Mouse (Mus musculus): ENCODE measurements around the gene Rps21. TPM values are rescaled to one million over a fixed set of nuclear protein-coding genes. Genes with fewer than 3 reads are reported as not detected.

Rps21 gene
- polyA plus RNA-seq, 1 experiment from 2014 or later: 447 TPM

DNA sequence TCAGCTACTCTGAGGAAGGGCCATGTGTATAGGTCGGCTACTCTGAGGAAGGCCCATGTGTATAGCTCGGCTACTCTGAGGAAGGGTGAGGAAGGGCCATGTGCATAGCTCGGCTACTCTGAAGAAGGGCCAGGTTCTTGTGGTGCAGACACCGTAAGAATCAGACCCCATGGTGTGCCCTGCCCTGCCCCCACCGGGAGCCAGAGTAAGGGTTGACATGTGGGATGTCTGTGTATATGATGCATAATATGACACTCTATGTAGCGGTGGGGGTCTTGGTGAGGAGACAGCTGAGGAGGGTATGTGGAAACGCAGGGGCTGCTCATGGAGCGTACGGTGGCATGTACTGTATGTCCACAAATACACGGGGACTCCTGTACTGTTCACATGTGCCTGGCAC is 12.2 kb downstream of the Rps21 start:
- Histone ChIP-seq H3K4me2 (ENCODE audit: low read length) (no peak overlapping the region), H3K36me3 (ENCODE audit: control insufficient read depth, insufficient read depth, low read length) (peaks cover 57% of the 10 kb centered on the region), H3K4me3 (ENCODE audit: control insufficient read depth in 1 of 2, insufficient read depth in 1 of 2, low read depth in 1 of 2, low read length in 2 of 2) (no peak overlapping the region), H3K27ac (replicated peaks in 1 of 2; ENCODE audit: control insufficient read depth in 1 of 2, insufficient read depth in 1 of 2, low read depth in 2 of 2, low read length in 2 of 2) (no peak overlapping the region), H3K9ac (ENCODE audit: low read length) (no peak overlapping the region), H3K27me3 (ENCODE audit: control insufficient read depth, insufficient read depth, low read length) (no peaks in the 10 kb centered on the region), H3K4me1 (ENCODE audit: control insufficient read depth in 2 of 2, insufficient read depth in 2 of 2, low read length in 2 of 2) (peaks cover 12 to 20% of the 10 kb centered on the region in 2 experiments), H3K9me3 (ENCODE audit: control insufficient read depth, low read length) (no peaks in the 10 kb centered on the region)
- no peak for ATAC-seq (ENCODE audit: insufficient number of reproducible peaks, insufficient read depth, low FRiP score, low read depth)
- WGBS: 91% methylated on average over 10 of the region's 10 CpGs

- Histone ChIP-seq H3K9ac (ENCODE audit: low read length) (0 out of 2 replicates have a peak overlapping the region, but pooled peaks have one; percentile 17), H3K4me2 (ENCODE audit: low read length) (no peak overlapping the region), H3K4me3 (ENCODE audit: control insufficient read depth in 1 of 2, insufficient read depth in 1 of 2, low read depth in 1 of 2, low read length in 2 of 2) (no peak overlapping the region), H3K4me1 (ENCODE audit: control insufficient read depth in 2 of 2, insufficient read depth in 2 of 2, low read length in 2 of 2) (peaks cover 12 to 20% of the 10 kb centered on the region in 2 experiments), H3K27me3 (ENCODE audit: control insufficient read depth, insufficient read depth, low read length) (no peaks in the 10 kb centered on the region), H3K9me3 (ENCODE audit: control insufficient read depth, low read length) (no peaks in the 10 kb centered on the region), H3K36me3 (ENCODE audit: control insufficient read depth, insufficient read depth, low read length) (peaks cover 47% of the 10 kb centered on the region), H3K27ac (replicated peaks in 1 of 2; ENCODE audit: control insufficient read depth in 1 of 2, insufficient read depth in 1 of 2, low read depth in 2 of 2, low read length in 2 of 2) (no peak overlapping the region)
- no peak for ATAC-seq (ENCODE audit: insufficient number of reproducible peaks, insufficient read depth, low FRiP score, low read depth)
- 76% methylated on average over 7 of the region's 7 CpGs for WGBS
These were observed 13.5 kb downstream of the Rps21 start for GRCm38 (mm10) chr2:180270537-180271255.

GRCm38 (mm10) chr2:180271804-180272395 is 14.7 kb downstream of the Rps21 start:
- peak overlapping the region in 1 of 2 experiments; percentile 88; a peak in 2 of 4 replicates for H3K4me3 ChIP-seq (ENCODE audit: control insufficient read depth in 1 of 2, insufficient read depth in 1 of 2, low read depth in 1 of 2, low read length in 2 of 2)
- no peak for ATAC-seq (ENCODE audit: insufficient number of reproducible peaks, insufficient read depth, low FRiP score, low read depth)
- no peaks in the 10 kb centered on the region for H3K9me3 ChIP-seq (ENCODE audit: control insufficient read depth, low read length)
- 75% methylated on average over 5 of the region's 5 CpGs for WGBS
- H3K27me3 ChIP-seq (ENCODE audit: control insufficient read depth, insufficient read depth, low read length): no peaks in the 10 kb centered on the region
- no peak overlapping the region for H3K27ac ChIP-seq (replicated peaks in 1 of 2; ENCODE audit: control insufficient read depth in 1 of 2, insufficient read depth in 1 of 2, low read depth in 2 of 2, low read length in 2 of 2)
- peak overlapping the region; percentile 94 for H3K9ac ChIP-seq (ENCODE audit: low read length)
- H3K4me1 ChIP-seq (ENCODE audit: control insufficient read depth in 2 of 2, insufficient read depth in 2 of 2, low read length in 2 of 2): peaks cover 23 to 30% of the 10 kb centered on the region in 2 experiments
- H3K4me2 ChIP-seq (ENCODE audit: low read length): peak overlapping the region; percentile 94
- H3K36me3 ChIP-seq (ENCODE audit: control insufficient read depth, insufficient read depth, low read length): peaks cover 35% of the 10 kb centered on the region

GRCm38 (mm10) chr2:180272884-180273321 is 15.7 kb downstream of the Rps21 start:
- 0% methylated on average over 29 of the region's 37 CpGs for WGBS
- Histone ChIP-seq H3K9me3 (ENCODE audit: control insufficient read depth, low read length) (no peaks in the 10 kb centered on the region), H3K27ac (replicated peaks in 1 of 2; ENCODE audit: control insufficient read depth in 1 of 2, insufficient read depth in 1 of 2, low read depth in 2 of 2, low read length in 2 of 2) (peak overlapping the region in 1 of 2 experiments; percentile 57; a peak in 1 of 4 replicates)

DNA sequence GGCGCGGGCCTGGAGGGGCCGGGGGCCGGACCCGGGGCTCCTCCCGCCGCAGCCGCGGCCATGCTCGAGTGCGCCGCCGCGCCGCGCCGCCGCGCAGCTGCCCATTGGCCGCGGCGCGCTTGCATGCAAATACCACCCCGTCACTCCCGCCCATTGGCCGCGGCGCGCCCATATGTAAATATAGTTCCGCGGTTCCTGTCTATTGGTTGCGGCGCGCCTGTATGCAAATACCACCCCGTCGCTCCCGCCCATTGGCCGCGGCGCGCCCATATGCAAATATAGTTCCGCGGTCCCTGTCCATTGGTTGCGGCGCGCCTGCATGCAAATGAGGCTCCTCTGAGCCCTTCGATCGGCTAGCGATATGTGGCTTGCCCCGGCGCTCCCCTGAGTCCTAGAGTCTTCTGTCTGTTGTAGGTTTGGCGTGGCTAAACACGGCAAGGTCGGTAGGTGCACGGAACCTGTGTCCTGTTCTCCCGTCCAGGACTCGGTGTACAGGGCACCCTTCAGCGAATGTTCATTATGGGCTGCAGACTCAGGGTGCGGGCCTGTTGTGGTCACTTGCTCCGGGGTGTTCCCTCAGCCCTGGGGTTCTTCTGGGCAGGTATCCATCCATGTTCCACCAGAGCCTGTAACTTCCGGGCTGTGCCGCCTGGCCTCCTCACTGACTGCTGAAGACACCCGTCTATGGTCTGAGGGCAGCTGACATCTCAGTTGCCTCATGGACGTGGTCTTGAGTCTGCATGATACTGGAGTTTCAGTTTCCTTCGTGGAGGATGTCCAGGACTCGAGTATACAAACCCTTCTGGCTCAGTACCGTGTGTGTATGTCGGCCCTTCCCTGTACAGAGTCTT is 16.4 kb downstream of the Rps21 start, which contains the start of gene Cables2:
Gene Cables2, minus strand, starts transcription at position 103 of the 851 bp plus-strand sequence.
- H3K27me3 ChIP-seq (ENCODE audit: control insufficient read depth, insufficient read depth, low read length): no peaks in the 10 kb centered on the region
- H3K27ac ChIP-seq (replicated peaks in 1 of 2; ENCODE audit: control insufficient read depth in 1 of 2, insufficient read depth in 1 of 2, low read depth in 2 of 2, low read length in 2 of 2): peak within 1 kb of the TSS in 1 of 2 experiments; percentile 57; a peak in 2 of 4 replicates
- H3K4me3 ChIP-seq (ENCODE audit: control insufficient read depth in 1 of 2, insufficient read depth in 1 of 2, low read depth in 1 of 2, low read length in 2 of 2): peak within 1 kb of the TSS; percentile 72 to 88
- peaks cover 28 to 35% of the 10 kb centered on the region in 2 experiments for H3K4me1 ChIP-seq (ENCODE audit: control insufficient read depth in 2 of 2, insufficient read depth in 2 of 2, low read length in 2 of 2)
- H3K4me2 ChIP-seq (ENCODE audit: low read length): peak within 1 kb of the TSS; percentile 94
- peak; percentile 91 for ATAC-seq (ENCODE audit: insufficient number of reproducible peaks, insufficient read depth, low FRiP score, low read depth)
- H3K36me3 ChIP-seq (ENCODE audit: control insufficient read depth, insufficient read depth, low read length): peaks cover 18% of the 10 kb centered on the region
- no peaks in the 10 kb centered on the region for H3K9me3 ChIP-seq (ENCODE audit: control insufficient read depth, low read length)
- H3K9ac ChIP-seq (ENCODE audit: low read length): peak within 1 kb of the TSS; percentile 94
- 5% methylated on average over 68 of the region's 68 CpGs for WGBS

More at GRCm38 (mm10) chr2:180272884-180273321, 15.7 kb downstream of the Rps21 start:
- Histone ChIP-seq H3K27me3 (ENCODE audit: control insufficient read depth, insufficient read depth, low read length) (no peaks in the 10 kb centered on the region), H3K4me1 (ENCODE audit: control insufficient read depth in 2 of 2, insufficient read depth in 2 of 2, low read length in 2 of 2) (peaks cover 28 to 35% of the 10 kb centered on the region in 2 experiments), H3K4me3 (ENCODE audit: control insufficient read depth in 1 of 2, insufficient read depth in 1 of 2, low read depth in 1 of 2, low read length in 2 of 2) (peak overlapping the region; percentile 72 to 88), H3K36me3 (ENCODE audit: control insufficient read depth, insufficient read depth, low read length) (peaks cover 25% of the 10 kb centered on the region), H3K4me2 (ENCODE audit: low read length) (peak overlapping the region; percentile 94), H3K9ac (ENCODE audit: low read length) (peak overlapping the region; percentile 94)
- peak; percentile 29 for ATAC-seq (ENCODE audit: insufficient number of reproducible peaks, insufficient read depth, low FRiP score, low read depth)

DNA sequence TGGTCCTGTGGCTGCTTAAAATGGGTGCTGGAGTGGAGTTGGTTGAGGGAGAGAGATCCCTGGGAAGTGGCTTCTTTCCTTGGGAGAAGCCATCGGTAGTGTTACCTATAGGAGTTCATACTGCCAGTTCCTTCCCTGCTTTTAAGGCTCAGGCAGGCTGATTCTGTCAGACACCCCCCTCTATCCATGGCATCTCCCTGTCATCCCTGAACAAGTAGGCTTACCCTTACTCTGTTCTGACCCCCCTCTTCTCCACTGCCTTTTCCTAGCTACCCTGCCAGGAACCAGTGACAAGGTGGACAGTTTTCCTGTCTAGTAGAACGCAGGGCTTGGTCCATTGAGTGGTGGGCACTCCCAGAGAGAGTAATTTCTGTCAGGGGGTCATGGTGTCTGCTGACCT is 17.3 kb downstream of the Rps21 start:
- H3K4me1 ChIP-seq (ENCODE audit: control insufficient read depth in 2 of 2, insufficient read depth in 2 of 2, low read length in 2 of 2): peaks cover 28 to 35% of the 10 kb centered on the region in 2 experiments
- H3K27me3 ChIP-seq (ENCODE audit: control insufficient read depth, insufficient read depth, low read length): no peaks in the 10 kb centered on the region
- H3K4me3 ChIP-seq (ENCODE audit: control insufficient read depth in 1 of 2, insufficient read depth in 1 of 2, low read depth in 1 of 2, low read length in 2 of 2): no peak overlapping the region
- 93% methylated on average over 2 of the region's 2 CpGs for WGBS
- no peaks in the 10 kb centered on the region for H3K9me3 ChIP-seq (ENCODE audit: control insufficient read depth, low read length)
- no peak overlapping the region for H3K9ac ChIP-seq (ENCODE audit: low read length)
- H3K27ac ChIP-seq (replicated peaks in 1 of 2; ENCODE audit: control insufficient read depth in 1 of 2, insufficient read depth in 1 of 2, low read depth in 2 of 2, low read length in 2 of 2): no peak overlapping the region
- H3K36me3 ChIP-seq (ENCODE audit: control insufficient read depth, insufficient read depth, low read length): peaks cover 12% of the 10 kb centered on the region
- no peak overlapping the region for H3K4me2 ChIP-seq (ENCODE audit: low read length)
- no peak for ATAC-seq (ENCODE audit: insufficient number of reproducible peaks, insufficient read depth, low FRiP score, low read depth)

GRCm38 (mm10) chr2:180275836-180276235 is 18.7 kb downstream of the Rps21 start:
- Histone ChIP-seq H3K27me3 (ENCODE audit: control insufficient read depth, insufficient read depth, low read length) (no peaks in the 10 kb centered on the region), H3K4me3 (ENCODE audit: control insufficient read depth in 1 of 2, insufficient read depth in 1 of 2, low read depth in 1 of 2, low read length in 2 of 2) (no peak overlapping the region), H3K27ac (replicated peaks in 1 of 2; ENCODE audit: control insufficient read depth in 1 of 2, insufficient read depth in 1 of 2, low read depth in 2 of 2, low read length in 2 of 2) (peak overlapping the region in 1 of 2 experiments; percentile 25; a peak in 1 of 4 replicates), H3K4me1 (ENCODE audit: control insufficient read depth in 2 of 2, insufficient read depth in 2 of 2, low read length in 2 of 2) (peaks cover 28 to 35% of the 10 kb centered on the region in 2 experiments), H3K9ac (ENCODE audit: low read length) (no peak overlapping the region), H3K36me3 (ENCODE audit: control insufficient read depth, insufficient read depth, low read length) (peaks cover 5% of the 10 kb centered on the region; the same call in 1 of the 2 replicates), H3K9me3 (ENCODE audit: control insufficient read depth, low read length) (no peaks in the 10 kb centered on the region), H3K4me2 (ENCODE audit: low read length) (peak overlapping the region; percentile 16; the same call in 1 of the 2 replicates)
- peak; percentile 57 for ATAC-seq (ENCODE audit: insufficient number of reproducible peaks, insufficient read depth, low FRiP score, low read depth)
- 1% methylated on average over 8 of the region's 8 CpGs for WGBS

Measured in heart, embryonic 14.5 days (tissue).